Mouse (Mus musculus): Measurements from ENCODE around the gene E130114P18Rik. TPM values are rescaled to one million over a fixed set of nuclear protein-coding genes. Genes with fewer than 3 reads are reported as not detected.

E130114P18Rik gene
- polyA plus RNA-seq, 1 experiment: not detected

GRCm38 (mm10) chr4:97818498-97818897, 40.6 kb upstream of the E130114P18Rik start:
- Histone ChIP-seq H3K36me3 (ENCODE audit: control insufficient read depth) (no peaks in the 10 kb centered on the region), H3K9me3 (ENCODE audit: control insufficient read depth, low read length) (no peaks in the 10 kb centered on the region), H3K4me3 (replicated peaks) (no peak overlapping the region), H3K27me3 (ENCODE audit: control insufficient read depth) (no peaks in the 10 kb centered on the region), H3K4me1 (ENCODE audit: control insufficient read depth) (no peaks in the 10 kb centered on the region)
- TF ChIP-seq TAL1 (IDR thresholded peaks at IDR 0.05; ENCODE audit: low read length) (no peak), GATA1 (IDR thresholded peaks at IDR 0.05; ENCODE audit: low read length) (no peak)

- Histone ChIP-seq H3K4me3 (replicated peaks) (no peak overlapping the region), H3K9me3 (ENCODE audit: control insufficient read depth, low read length) (no peaks in the 10 kb centered on the region), H3K27me3 (ENCODE audit: control insufficient read depth) (no peaks in the 10 kb centered on the region), H3K4me1 (ENCODE audit: control insufficient read depth) (no peaks in the 10 kb centered on the region), H3K36me3 (ENCODE audit: control insufficient read depth) (no peaks in the 10 kb centered on the region)
- TF ChIP-seq TAL1 (IDR thresholded peaks at IDR 0.05; ENCODE audit: low read length): no peak
- TF ChIP-seq GATA1 (IDR thresholded peaks at IDR 0.05; ENCODE audit: low read length): no peak
Observed at GRCm38 (mm10) chr4:97817741-97818140, 39.9 kb upstream of the E130114P18Rik start.

GRCm38 (mm10) chr4:97816753-97817152, 38.9 kb upstream of the E130114P18Rik start:
- TF ChIP-seq GATA1 (IDR thresholded peaks at IDR 0.05; ENCODE audit: low read length): no peak
- no peak for TF ChIP-seq TAL1 (IDR thresholded peaks at IDR 0.05; ENCODE audit: low read length)
- H3K4me1 ChIP-seq (ENCODE audit: control insufficient read depth): no peaks in the 10 kb centered on the region
- no peak overlapping the region for H3K4me3 ChIP-seq (replicated peaks)
- no peaks in the 10 kb centered on the region for H3K36me3 ChIP-seq (ENCODE audit: control insufficient read depth)
- no peaks in the 10 kb centered on the region for H3K9me3 ChIP-seq (ENCODE audit: control insufficient read depth, low read length)
- H3K27me3 ChIP-seq (ENCODE audit: control insufficient read depth): no peaks in the 10 kb centered on the region

GRCm38 (mm10) chr4:97816001-97816400, 38.1 kb upstream of the E130114P18Rik start:
- no peak for TF ChIP-seq GATA1 (IDR thresholded peaks at IDR 0.05; ENCODE audit: low read length)
- TF ChIP-seq TAL1 (IDR thresholded peaks at IDR 0.05; ENCODE audit: low read length): no peak
- Histone ChIP-seq H3K27me3 (ENCODE audit: control insufficient read depth) (no peaks in the 10 kb centered on the region), H3K4me1 (ENCODE audit: control insufficient read depth) (no peaks in the 10 kb centered on the region), H3K9me3 (ENCODE audit: control insufficient read depth, low read length) (no peaks in the 10 kb centered on the region), H3K36me3 (ENCODE audit: control insufficient read depth) (no peaks in the 10 kb centered on the region), H3K4me3 (replicated peaks) (no peak overlapping the region)

GRCm38 (mm10) chr4:97814515-97814914, 36.6 kb upstream of the E130114P18Rik start:
- no peaks in the 10 kb centered on the region for H3K27me3 ChIP-seq (ENCODE audit: control insufficient read depth)
- H3K36me3 ChIP-seq (ENCODE audit: control insufficient read depth): no peaks in the 10 kb centered on the region
- no peaks in the 10 kb centered on the region for H3K9me3 ChIP-seq (ENCODE audit: control insufficient read depth, low read length)
- no peak for TF ChIP-seq GATA1 (IDR thresholded peaks at IDR 0.05; ENCODE audit: low read length)
- TF ChIP-seq TAL1 (IDR thresholded peaks at IDR 0.05; ENCODE audit: low read length): no peak
- H3K4me3 ChIP-seq (replicated peaks): no peak overlapping the region
- peaks cover 2% of the 10 kb centered on the region; the same call in 1 of the 2 replicates for H3K4me1 ChIP-seq (ENCODE audit: control insufficient read depth)

- Histone ChIP-seq H3K4me3 (replicated peaks) (no peak overlapping the region), H3K27me3 (ENCODE audit: control insufficient read depth) (no peaks in the 10 kb centered on the region), H3K9me3 (ENCODE audit: control insufficient read depth, low read length) (no peaks in the 10 kb centered on the region), H3K36me3 (ENCODE audit: control insufficient read depth) (no peaks in the 10 kb centered on the region), H3K4me1 (ENCODE audit: control insufficient read depth) (peaks cover 4% of the 10 kb centered on the region; the same call in 1 of the 2 replicates)
- TF ChIP-seq TAL1 (IDR thresholded peaks at IDR 0.05; ENCODE audit: low read length) (no peak), GATA1 (IDR thresholded peaks at IDR 0.05; ENCODE audit: low read length) (no peak)
Observed at GRCm38 (mm10) chr4:97813996-97814395, 36.1 kb upstream of the E130114P18Rik start.

GRCm38 (mm10) chr4:97813035-97813434, 35.2 kb upstream of the E130114P18Rik start:
- TF ChIP-seq GATA1 (IDR thresholded peaks at IDR 0.05; ENCODE audit: low read length): no peak
- TF ChIP-seq TAL1 (IDR thresholded peaks at IDR 0.05; ENCODE audit: low read length): no peak
- Histone ChIP-seq H3K4me1 (ENCODE audit: control insufficient read depth) (peaks cover 4% of the 10 kb centered on the region; the same call in 1 of the 2 replicates), H3K4me3 (replicated peaks) (no peak overlapping the region), H3K9me3 (ENCODE audit: control insufficient read depth, low read length) (no peaks in the 10 kb centered on the region), H3K36me3 (ENCODE audit: control insufficient read depth) (no peaks in the 10 kb centered on the region), H3K27me3 (ENCODE audit: control insufficient read depth) (no peaks in the 10 kb centered on the region)

GRCm38 (mm10) chr4:97810348-97810939, 32.6 kb upstream of the E130114P18Rik start:
- Histone ChIP-seq H3K4me3 (replicated peaks) (no peak overlapping the region), H3K27me3 (ENCODE audit: control insufficient read depth) (no peaks in the 10 kb centered on the region), H3K9me3 (ENCODE audit: control insufficient read depth, low read length) (no peaks in the 10 kb centered on the region), H3K4me1 (ENCODE audit: control insufficient read depth) (peaks cover 4% of the 10 kb centered on the region; the same call in 1 of the 2 replicates), H3K36me3 (ENCODE audit: control insufficient read depth) (no peaks in the 10 kb centered on the region)
- TF ChIP-seq GATA1 (IDR thresholded peaks at IDR 0.05; ENCODE audit: low read length) (no peak), TAL1 (IDR thresholded peaks at IDR 0.05; ENCODE audit: low read length) (no peak)

GRCm38 (mm10) chr4:97809582-97810295, 31.9 kb upstream of the E130114P18Rik start:
- peaks cover 4% of the 10 kb centered on the region; the same call in 1 of the 2 replicates for H3K4me1 ChIP-seq (ENCODE audit: control insufficient read depth)
- TF ChIP-seq TAL1 (IDR thresholded peaks at IDR 0.05; ENCODE audit: low read length) (no peak), GATA1 (IDR thresholded peaks at IDR 0.05; ENCODE audit: low read length) (no peak)
- no peaks in the 10 kb centered on the region for H3K27me3 ChIP-seq (ENCODE audit: control insufficient read depth)
- H3K4me3 ChIP-seq (replicated peaks): no peak overlapping the region
- no peaks in the 10 kb centered on the region for H3K9me3 ChIP-seq (ENCODE audit: control insufficient read depth, low read length)
- H3K36me3 ChIP-seq (ENCODE audit: control insufficient read depth): no peaks in the 10 kb centered on the region

All from erythroblast, embryonic 14.5 days (primary cell).